Mouse (Mus musculus) ES-E14 (cell line): ENCODE results near the gene Hes3. TPM values are rescaled to one million over a fixed set of nuclear protein-coding genes. Genes with fewer than 3 reads are reported as not detected.
A peak's percentile ranks its signal among the peaks of the same experiment; 100 is the strongest.

Experiments used
- DNase-seq: peaks from one replicate; pipeline ENCODE4 v3.0.0-alpha.2; 2013; ENCODE audit warnings: low read depth, low spot score
- H3K27ac ChIP-seq: 2 replicates; pipeline ENCODE4 v1.5.1; 2012; ENCODE audit warnings: low read depth, mild to moderate bottlenecking, low read length, moderate library complexity, mixed read lengths; ENCODE audit not compliant: poor library complexity, insufficient read depth, severe bottlenecking
- H3K36me3 ChIP-seq: 2 replicates; pipeline ENCODE4 v1.6.1; 2012; ENCODE audit warnings: mild to moderate bottlenecking, low read length, moderate library complexity, mixed read lengths; ENCODE audit not compliant: control insufficient read depth, poor library complexity, insufficient read depth, severe bottlenecking
- H3K4me1 ChIP-seq, 2 experiments: fragments of 150-350 bp in 1 of 2; sonication (generic) in 1 of 2; 2 replicates each; pipeline ENCODE4 v1.6.1; 2012; ENCODE audit warnings: low read length in 2 of 2, mild to moderate bottlenecking in 1 of 2, mixed read lengths in 1 of 2; ENCODE audit not compliant: control insufficient read depth in 2 of 2, insufficient read depth in 2 of 2, poor library complexity in 1 of 2
- H3K4me3 ChIP-seq, 2 experiments: fragments of 150-350 bp in 1 of 2; sonication (generic) in 1 of 2; 2 replicates each; pipeline ENCODE4 v1.5.1; 2012; ENCODE audit warnings: low read length in 2 of 2, low read depth in 1 of 2, mild to moderate bottlenecking in 1 of 2, mixed read lengths in 1 of 2; ENCODE audit not compliant: insufficient read depth in 1 of 2, poor library complexity in 1 of 2, severe bottlenecking in 1 of 2
- H3K9ac ChIP-seq: 2 replicates; pipeline ENCODE4 v1.6.1; 2012; ENCODE audit warnings: low read depth, mild to moderate bottlenecking, low read length, mixed read lengths; ENCODE audit not compliant: poor library complexity, insufficient read depth, severe bottlenecking
- H3K9me3 ChIP-seq: fragments of 150-350 bp; sonication (generic); 2 replicates; pipeline ENCODE4 v1.6.1; 2012; ENCODE audit warnings: low read depth, mild to moderate bottlenecking, low read length; ENCODE audit not compliant: control insufficient read depth, insufficient read depth
- CHD2 ChIP-seq: IDR thresholded peaks from 2 replicates; pipeline ENCODE4 v1.6.1; 2014; ENCODE audit warnings: mild to moderate bottlenecking, low read depth, low read length, inconsistent platforms
- HCFC1 ChIP-seq: IDR thresholded peaks from 2 replicates; pipeline ENCODE4 v1.6.1; 2012; ENCODE audit warnings: low read length, inconsistent platforms, borderline replicate concordance; ENCODE audit not compliant: insufficient read depth
- MAFK ChIP-seq: IDR thresholded peaks from 2 replicates; pipeline ENCODE4 v1.6.1; 2014; ENCODE audit warnings: mild to moderate bottlenecking, low read depth, low read length, inconsistent platforms; ENCODE audit not compliant: insufficient read depth
- ZC3H11A ChIP-seq: IDR thresholded peaks from 2 replicates; pipeline ENCODE4 v1.6.1; 2012; ENCODE audit warnings: low read depth, mild to moderate bottlenecking, inconsistent platforms, low read length, borderline replicate concordance
- ZNF384 ChIP-seq: IDR thresholded peaks from 2 replicates; pipeline ENCODE4 v1.6.1; 2012; ENCODE audit warnings: low read depth, low read length, inconsistent platforms
- in situ Hi-C, 2 experiments: fragments of 600-800 bp; cut with MboI; formaldehyde crosslinking; loops; one replicate each; pipeline ENCODE4 v1.15.1; 2025; ENCODE audit warnings: low sequenced_read_pairs in 2 of 2, inconsistent platforms in 1 of 2; ENCODE audit not compliant: unreplicated experiment in 2 of 2
- total RNA-seq: library from RNA; depleted of rRNA; stranded (reverse); fragments of 300-350 nt; gene quantifications from 2 replicates; pipeline ENCODE4 v1.2.3, GENCODE M21; 2012

Hes3 gene
- total RNA-seq, 1 experiment: 0.58 TPM

DNA sequence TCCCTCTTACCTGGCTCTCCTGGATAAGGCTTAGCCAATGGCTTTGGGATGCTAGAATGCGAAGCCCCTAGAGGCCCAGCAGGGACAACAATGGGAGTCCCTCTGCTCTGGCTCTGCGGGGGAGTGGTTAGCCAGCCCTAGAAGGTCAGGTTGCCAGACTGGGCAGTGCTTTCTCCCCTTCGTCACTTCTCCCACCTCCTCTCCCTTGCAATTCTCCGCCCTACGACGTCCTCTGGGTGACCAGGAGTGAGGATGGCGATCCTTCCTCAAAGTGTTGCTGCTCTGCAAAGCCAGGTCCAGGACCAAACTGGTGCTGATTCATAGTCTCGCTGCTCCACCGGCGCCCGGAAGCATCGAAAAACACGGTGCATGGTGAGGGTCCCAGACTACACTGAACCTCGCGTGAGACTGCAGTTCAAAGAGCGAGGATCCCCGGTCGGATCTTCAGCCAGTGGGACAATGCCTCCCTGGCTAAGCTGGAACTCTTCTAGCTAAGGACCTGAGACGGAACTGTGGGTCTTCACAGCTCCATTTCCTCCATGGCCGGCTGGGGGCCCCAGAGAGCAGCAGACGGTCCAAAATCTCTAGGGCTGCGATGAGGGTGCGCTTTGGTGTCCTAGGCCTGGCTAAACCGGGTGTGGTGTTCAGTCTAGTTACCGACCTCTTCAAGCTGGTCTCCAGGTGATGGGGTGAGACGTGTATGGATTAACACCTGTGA, 27.2 kb upstream of the Hes3 start, which contains the start of gene Rnf207:
TSS of gene Rnf207 (minus strand) at position 477 of the 718 bp plus-strand sequence.
- no peak for DNase-seq
- H3K9ac ChIP-seq: no peak within 1 kb of the TSS
- peaks cover 2 to 24% of the 10 kb centered on the region in 2 experiments; a peak in 2 of 4 replicates for H3K4me1 ChIP-seq
- in situ Hi-C loops: no loop called here
- no peaks in the 10 kb centered on the region for H3K9me3 ChIP-seq
- no peaks in the 10 kb centered on the region for H3K36me3 ChIP-seq
- TF ChIP-seq ZNF384 (no peak), CHD2 (no peak), MAFK (no peak), ZC3H11A (no peak), HCFC1 (no peak)
- H3K4me3 ChIP-seq: peak within 1 kb of the TSS; percentile 10 to 64; a peak in 3 of 4 replicates
- no peak within 1 kb of the TSS for H3K27ac ChIP-seq

DNA sequence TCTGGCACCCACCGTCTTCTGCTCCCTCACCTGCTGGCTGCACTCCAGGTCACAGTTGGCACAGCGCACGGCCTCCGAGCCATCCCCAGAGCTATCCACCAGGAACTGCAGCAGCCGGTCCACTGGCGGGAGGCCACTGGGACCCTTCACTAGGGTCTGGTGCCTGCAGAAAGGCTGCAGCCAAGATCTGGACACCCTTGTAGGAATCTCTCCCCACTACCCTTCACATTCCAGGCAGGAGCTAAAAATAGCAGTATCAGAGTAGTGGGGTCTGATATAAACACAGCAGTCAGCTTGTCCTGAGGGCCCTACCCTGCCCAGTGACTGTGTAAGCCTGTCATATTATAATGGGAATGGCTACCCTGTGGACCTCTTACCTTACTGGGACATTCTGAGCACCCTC, 26.2 kb upstream of the Hes3 start:
- TF ChIP-seq ZC3H11A: no peak
- no peak for TF ChIP-seq ZNF384
- TF ChIP-seq MAFK: no peak
- no peak for TF ChIP-seq CHD2
- TF ChIP-seq HCFC1: no peak
- H3K9me3 ChIP-seq: no peaks in the 10 kb centered on the region
- H3K4me3 ChIP-seq: no peak overlapping the region
- in situ Hi-C loops: no loop called here
- DNase-seq: no peak
- no peak overlapping the region for H3K9ac ChIP-seq
- no peak overlapping the region for H3K27ac ChIP-seq
- no peaks in the 10 kb centered on the region for H3K36me3 ChIP-seq
- H3K4me1 ChIP-seq: peaks cover 2 to 24% of the 10 kb centered on the region in 2 experiments; a peak in 3 of 4 replicates

DNA sequence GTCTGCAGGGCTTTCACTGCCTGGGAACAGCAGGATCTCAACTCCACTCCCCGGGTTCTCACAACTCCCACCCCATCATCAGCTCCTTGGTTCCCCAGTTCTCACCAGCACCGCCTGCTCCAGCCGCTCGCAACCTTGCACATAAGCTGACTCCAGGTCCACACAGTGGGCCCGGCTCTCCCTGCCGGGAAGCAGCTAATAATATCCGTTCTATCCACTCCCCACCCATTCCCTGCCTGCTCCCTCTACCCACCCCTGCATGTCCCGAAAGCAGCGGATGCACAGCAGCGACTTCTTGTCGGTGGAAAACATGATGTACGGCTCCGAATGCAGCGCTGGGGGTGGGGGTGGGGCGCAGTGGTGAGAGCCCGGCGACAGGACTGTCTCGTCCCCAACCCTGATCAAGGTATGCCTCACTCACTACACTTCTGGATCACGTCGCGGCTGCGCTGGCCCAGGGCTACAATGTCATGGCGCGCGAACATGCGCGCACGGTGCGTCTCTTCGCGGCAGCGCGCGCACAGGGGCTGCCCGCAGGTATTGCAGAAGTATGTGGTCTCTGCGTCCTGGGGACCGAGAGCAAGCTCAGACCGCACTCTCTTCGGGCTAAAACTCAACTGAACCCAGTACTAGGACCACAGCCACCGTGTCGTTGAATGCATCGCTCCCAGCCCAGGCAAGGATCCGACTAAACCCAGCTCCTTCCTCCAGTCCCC, 24.2 kb upstream of the Hes3 start:
- peaks cover 2 to 26% of the 10 kb centered on the region in 2 experiments; a peak in 3 of 4 replicates for H3K4me1 ChIP-seq
- DNase-seq: no peak
- TF ChIP-seq MAFK (no peak), ZNF384 (no peak), HCFC1 (no peak), CHD2 (no peak), ZC3H11A (no peak)
- peak overlapping the region; percentile 0 for H3K9ac ChIP-seq
- H3K4me3 ChIP-seq: peak overlapping the region; percentile 57 to 63
- H3K36me3 ChIP-seq: peaks cover 4% of the 10 kb centered on the region; the same call in 1 of the 2 replicates
- H3K27ac ChIP-seq: no peak overlapping the region
- H3K9me3 ChIP-seq: no peaks in the 10 kb centered on the region
- in situ Hi-C loops: no loop called here

DNA sequence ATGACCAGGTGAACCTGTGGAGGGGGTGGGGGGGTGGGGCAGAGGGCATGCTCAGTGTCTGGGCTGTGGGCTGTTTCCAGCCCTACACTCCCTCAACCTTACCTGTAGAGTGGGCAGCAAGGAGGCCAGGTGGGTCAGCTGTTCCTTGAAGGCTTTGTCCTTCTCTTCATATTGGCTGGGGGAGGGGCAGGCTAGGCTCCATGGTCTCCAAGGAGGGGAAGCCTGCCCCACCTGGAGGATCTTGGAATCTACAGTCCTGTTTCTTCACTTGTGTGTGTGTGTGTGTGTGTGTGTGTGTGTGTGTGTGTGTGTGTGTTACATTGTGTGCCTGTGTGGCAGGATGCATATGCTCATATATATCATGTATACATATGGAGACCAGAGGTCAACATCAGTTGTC, 22.5 kb upstream of the Hes3 start:
- in situ Hi-C loops: no loop called here
- no peak overlapping the region for H3K4me3 ChIP-seq
- peaks cover 2 to 26% of the 10 kb centered on the region in 2 experiments; a peak in 3 of 4 replicates for H3K4me1 ChIP-seq
- no peak overlapping the region for H3K27ac ChIP-seq
- TF ChIP-seq ZC3H11A (no peak), MAFK (no peak), HCFC1 (no peak), CHD2 (no peak), ZNF384 (no peak)
- no peak overlapping the region for H3K9ac ChIP-seq
- no peaks in the 10 kb centered on the region for H3K9me3 ChIP-seq
- DNase-seq: no peak
- H3K36me3 ChIP-seq: peaks cover 4% of the 10 kb centered on the region; the same call in 1 of the 2 replicates
